Mouse (Mus musculus) embryonic facial prominence, embryonic 11.5 days (tissue): ENCODE results near the gene Cib3. TPM values are rescaled to one million over a fixed set of nuclear protein-coding genes. Genes with fewer than 3 reads are reported as not detected.

Experiments
- ATAC-seq: fragments of 200-750 bp; cut with Nextera tagmentation; replicated peaks from 2 replicates; pipeline ENCODE4 v1.8.0; 2017; ENCODE audit warnings: low read depth; ENCODE audit not compliant: insufficient number of reproducible peaks, low FRiP score, low TSS enrichment
- DNase-seq: peaks from one replicate; pipeline ENCODE4 v3.0.0-alpha.2; 2015; ENCODE audit warnings: low spot score
- H3K27ac ChIP-seq: fragments of 300-500 bp; sonication (generic); replicated peaks from 2 replicates; pipeline ENCODE4 v1.5.1; 2014; ENCODE audit warnings: mild to moderate bottlenecking, low read depth, low read length, control low read depth
- H3K27me3 ChIP-seq: fragments of 300-500 bp; sonication (generic); 2 replicates; pipeline ENCODE4 v1.6.1; 2014; ENCODE audit warnings: mild to moderate bottlenecking, low read length, moderate library complexity, mixed read lengths; ENCODE audit not compliant: control insufficient read depth, insufficient read depth
- H3K36me3 ChIP-seq: fragments of 300-500 bp; sonication (generic); replicated peaks from 2 replicates; pipeline ENCODE4 v1.6.1; 2014; ENCODE audit warnings: low read depth, mild to moderate bottlenecking, low read length, moderate library complexity, mixed read lengths; ENCODE audit not compliant: control insufficient read depth, insufficient read depth
- H3K4me1 ChIP-seq: fragments of 300-500 bp; sonication (generic); 2 replicates; pipeline ENCODE4 v1.6.1; 2014; ENCODE audit warnings: low read length, mixed read lengths; ENCODE audit not compliant: control insufficient read depth, insufficient read depth
- H3K4me2 ChIP-seq: fragments of 300-500 bp; sonication (generic); 2 replicates; pipeline ENCODE4 v1.6.1; 2014; ENCODE audit warnings: low read depth, mild to moderate bottlenecking, control low read depth, low read length, moderate library complexity
- H3K4me3 ChIP-seq: fragments of 300-500 bp; sonication (generic); 2 replicates; pipeline ENCODE4 v1.5.1; 2014; ENCODE audit warnings: low read depth, low read length, control low read depth
- H3K9ac ChIP-seq: fragments of 300-500 bp; sonication (generic); replicated peaks from 2 replicates; pipeline ENCODE4 v1.6.1; 2014; ENCODE audit warnings: mild to moderate bottlenecking, control low read depth, low read length
- H3K9me3 ChIP-seq: fragments of 300-500 bp; sonication (generic); replicated peaks from 2 replicates; pipeline ENCODE4 v1.6.1; 2016; ENCODE audit warnings: mild to moderate bottlenecking, low read length, inconsistent platforms, mixed read lengths; ENCODE audit not compliant: control insufficient read depth
- WGBS: fragments of 180-500 bp; shearing (Covaris S2); extraction: QIAGEN DNeasy Blood & Tissue Kit; methylation state at CpG from one replicate; pipeline ENCODE4 v1.1.7; 2014; 5-methylcytosine and 5-hydroxymethylcytosine counted together
- polyA plus RNA-seq: library from polyadenylated mRNA; unstranded; fragments of >200 nt; fragmentation: Nextera tagmentation; extraction: Ambion mirVana; gene quantifications from 2 replicates; pipeline ENCODE4 v1.2.1, GENCODE M21; 2014

Gene Cib3
- polyA plus RNA-seq, 1 experiment from 2014 or later = not detected

DNA sequence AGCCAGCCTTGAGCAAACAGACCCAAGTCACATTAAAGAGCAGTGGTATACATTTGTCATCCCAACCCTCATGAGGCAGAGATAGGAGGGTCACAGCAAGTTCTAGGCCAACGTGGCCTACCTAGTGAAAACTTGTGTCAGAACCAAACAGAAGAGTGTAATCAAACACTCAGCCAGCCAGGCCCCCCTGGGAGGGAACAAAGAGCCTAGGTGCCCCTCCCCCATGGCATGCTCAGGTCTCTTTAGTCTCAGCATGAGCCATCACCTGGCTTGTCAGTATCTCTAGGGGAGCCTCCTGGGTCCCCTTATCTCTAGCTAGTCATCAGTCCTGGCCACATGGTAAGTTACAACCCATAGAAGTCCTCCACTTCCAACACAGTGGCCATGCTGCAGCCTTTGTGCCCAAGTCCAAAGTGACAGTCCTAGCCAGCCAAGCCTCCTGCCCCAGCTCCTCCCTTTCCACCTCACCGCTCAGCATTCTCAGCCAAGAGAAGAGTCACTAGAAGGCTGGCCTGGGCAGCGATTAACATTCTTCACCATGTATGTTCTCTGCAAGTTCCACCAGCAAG, 42.9 kb downstream of the Cib3 start:
- DNase-seq (no peak), ATAC-seq (no peak)
- no peaks in the 10 kb centered on the region for H3K27me3 ChIP-seq
- H3K9ac ChIP-seq = no peak overlapping the region
- H3K9me3 ChIP-seq = no peaks in the 10 kb centered on the region
- peaks cover 13% of the 10 kb centered on the region for H3K36me3 ChIP-seq
- H3K4me3 ChIP-seq = no peak overlapping the region
- H3K4me1 ChIP-seq = no peaks in the 10 kb centered on the region
- no peak overlapping the region for H3K4me2 ChIP-seq
- no peak overlapping the region for H3K27ac ChIP-seq
- WGBS = 81% methylated on average over 3 of the region's 3 CpGs

DNA sequence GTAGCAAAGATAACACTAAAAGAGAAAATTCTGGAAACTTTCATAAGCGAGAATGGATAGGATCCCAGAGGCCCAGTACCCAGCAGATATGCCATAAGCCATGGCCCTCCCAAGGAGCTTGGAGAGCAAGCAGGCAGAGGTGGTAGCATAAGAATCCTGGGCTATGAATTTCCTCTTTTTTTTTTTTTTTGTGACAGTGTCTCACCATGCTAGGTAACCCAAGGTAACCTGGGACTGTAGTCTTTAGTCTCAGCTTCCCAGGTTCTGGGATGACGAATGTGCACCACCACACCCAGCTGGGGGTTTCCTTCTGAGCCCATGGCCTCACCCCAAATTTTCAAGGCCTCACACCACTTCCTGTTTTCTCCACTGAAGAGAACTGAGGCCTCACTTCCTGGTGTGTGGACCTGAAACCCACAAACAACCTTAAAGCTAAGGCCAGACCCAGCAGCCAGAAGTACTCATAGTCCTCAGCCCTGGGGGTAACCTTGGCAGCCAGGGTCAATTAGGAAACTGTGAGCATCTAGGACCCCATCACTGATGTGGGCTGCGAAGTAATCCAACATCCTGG, 43.5 kb downstream of the Cib3 start:
- Histone ChIP-seq H3K4me3 (no peak overlapping the region), H3K27me3 (no peaks in the 10 kb centered on the region), H3K4me2 (no peak overlapping the region), H3K9me3 (no peaks in the 10 kb centered on the region), H3K9ac (no peak overlapping the region), H3K27ac (no peak overlapping the region), H3K36me3 (peaks cover 13% of the 10 kb centered on the region), H3K4me1 (no peaks in the 10 kb centered on the region)
- no peak for DNase-seq
- no peak for ATAC-seq
- WGBS = 84% methylated on average over 3 of the region's 3 CpGs

DNA sequence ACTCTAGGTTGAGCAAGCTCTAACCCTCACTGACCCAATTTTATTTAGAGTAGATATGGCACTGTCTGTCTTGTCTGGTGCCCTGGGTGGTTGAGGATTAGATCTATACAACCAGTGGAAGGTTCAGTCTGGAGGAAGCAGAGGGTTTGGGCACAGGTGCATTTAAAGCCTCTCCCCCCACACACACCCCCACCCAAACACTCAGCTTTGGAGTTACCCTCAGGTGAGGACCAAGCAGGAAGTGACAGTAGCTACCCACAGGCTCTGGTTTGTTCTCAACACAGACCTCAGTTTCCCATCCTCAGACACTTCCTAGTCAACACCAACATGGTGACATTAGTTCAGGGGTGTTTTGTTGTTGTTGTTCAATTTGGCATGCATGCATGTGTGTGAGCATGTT, 49.8 kb downstream of the Cib3 start:
- DNase-seq (no peak), ATAC-seq (no peak)
- Histone ChIP-seq H3K27me3 (no peaks in the 10 kb centered on the region), H3K36me3 (no peaks in the 10 kb centered on the region), H3K9me3 (no peaks in the 10 kb centered on the region), H3K4me2 (no peak overlapping the region), H3K4me1 (no peaks in the 10 kb centered on the region; the same call in none of the 2 replicates), H3K9ac (no peak overlapping the region), H3K27ac (no peak overlapping the region), H3K4me3 (no peak overlapping the region)

DNA sequence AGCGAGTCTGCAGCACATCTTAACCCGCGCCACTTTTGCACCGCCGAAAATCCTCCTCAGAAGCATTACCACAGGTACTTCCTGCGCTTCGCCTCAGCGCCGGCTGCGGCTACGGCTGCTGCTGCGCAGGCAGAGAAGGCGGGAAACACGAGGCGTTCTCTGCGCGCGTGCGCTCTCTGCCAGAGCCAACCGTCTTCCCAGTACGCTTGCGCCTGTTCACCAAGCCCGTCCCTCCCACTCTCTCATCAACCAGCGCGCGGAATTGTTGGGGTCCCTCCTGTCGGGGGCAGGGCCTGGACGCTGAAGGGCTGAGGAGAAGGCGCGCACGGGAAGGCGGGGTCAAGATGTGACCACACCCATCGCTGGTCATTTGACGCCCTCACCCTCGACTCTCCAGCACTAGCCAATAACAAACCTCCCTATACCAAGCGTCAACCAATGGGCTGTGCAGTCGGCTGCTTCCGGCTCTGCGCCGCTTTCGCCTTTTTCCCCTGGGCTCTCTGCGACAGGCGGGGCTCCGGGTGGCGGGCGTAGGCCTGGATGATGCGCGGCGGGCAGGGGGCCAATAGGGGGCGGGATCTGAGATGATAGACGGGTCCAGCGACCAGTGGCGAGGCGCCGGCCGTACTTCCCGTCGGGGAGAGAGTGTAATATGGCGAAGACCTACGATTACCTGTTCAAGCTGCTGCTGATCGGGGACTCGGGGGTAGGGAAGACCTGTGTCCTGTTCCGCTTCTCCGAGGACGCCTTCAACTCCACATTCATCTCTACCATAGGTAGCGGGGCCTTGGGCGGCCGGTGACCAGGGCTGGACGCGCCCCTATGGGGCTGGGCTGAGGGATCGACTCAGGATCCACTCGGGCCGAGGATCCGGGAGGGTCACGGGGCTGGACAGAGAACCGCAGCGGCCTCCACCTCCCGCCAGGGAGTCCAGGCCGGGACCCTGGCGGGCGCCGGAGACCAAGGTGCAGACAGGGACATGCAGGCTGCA, 51.6 kb downstream of the Cib3 start, which contains the start of gene Rab8a:
Gene Rab8a (plus strand): TSS at position 494 of the 991 bp plus-strand sequence.
- Histone ChIP-seq H3K4me1 (no peaks in the 10 kb centered on the region; the same call in none of the 2 replicates), H3K4me3 (peak within 1 kb of the TSS; percentile 76), H3K4me2 (peak within 1 kb of the TSS; percentile 62), H3K27ac (0 out of 2 replicates have a peak within 1 kb of the TSS, but pooled peaks have one; percentile 52), H3K9ac (peak within 1 kb of the TSS; percentile 81), H3K36me3 (no peaks in the 10 kb centered on the region), H3K9me3 (no peaks in the 10 kb centered on the region), H3K27me3 (no peaks in the 10 kb centered on the region)
- under 1% methylated on average over 82 of the region's 82 CpGs for WGBS
- ATAC-seq (peak; percentile 99), DNase-seq (peak; percentile 100)

DNA sequence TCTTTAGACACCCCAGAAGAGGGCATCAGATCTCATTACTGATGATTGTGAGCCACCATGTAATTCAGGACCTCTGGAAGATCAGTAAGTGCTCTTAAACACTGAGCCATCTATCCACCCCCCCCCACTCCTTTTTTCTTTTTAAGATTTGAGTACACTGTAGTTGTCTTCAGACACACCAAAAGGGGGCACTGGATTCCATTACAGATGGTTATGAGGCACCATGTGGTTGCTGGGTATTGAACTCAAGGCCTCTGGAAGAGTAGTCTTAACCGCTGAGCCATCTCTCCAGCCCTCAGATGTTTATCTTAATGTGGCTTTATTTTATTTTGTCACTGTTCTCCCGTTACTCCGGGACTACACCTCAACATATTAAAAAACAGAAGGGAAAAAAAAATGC, 52.6 kb downstream of the Cib3 start:
- Histone ChIP-seq H3K4me2 (peak overlapping the region; percentile 44), H3K9ac (no peak overlapping the region), H3K4me3 (no peak overlapping the region), H3K4me1 (no peaks in the 10 kb centered on the region; the same call in none of the 2 replicates), H3K9me3 (no peaks in the 10 kb centered on the region), H3K36me3 (no peaks in the 10 kb centered on the region), H3K27me3 (no peaks in the 10 kb centered on the region), H3K27ac (no peak overlapping the region)
- WGBS = 67% methylated on average over 3 of the region's 3 CpGs
- ATAC-seq (no peak), DNase-seq (no peak)

DNA sequence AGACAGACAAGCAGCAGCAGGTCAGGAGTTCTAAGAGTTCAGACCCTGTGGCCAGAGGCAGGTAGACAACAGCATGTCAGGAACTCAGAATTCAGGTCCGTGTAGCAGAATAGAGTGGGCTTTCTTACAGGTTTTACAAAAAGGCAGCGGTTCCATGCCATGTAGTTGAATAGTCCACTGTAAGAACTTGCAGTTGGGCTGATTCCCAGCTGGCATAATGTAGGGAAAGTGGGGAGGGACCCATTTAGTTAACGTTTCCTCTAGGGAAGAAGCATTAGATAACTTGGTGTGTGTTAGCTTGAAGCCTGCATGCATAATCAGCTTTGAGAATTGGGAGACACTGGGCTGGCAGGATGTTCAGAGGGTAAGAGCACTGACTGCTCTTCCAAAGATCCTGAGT, 53.9 kb downstream of the Cib3 start:
- Histone ChIP-seq H3K4me2 (no peak overlapping the region), H3K9me3 (no peaks in the 10 kb centered on the region), H3K4me3 (no peak overlapping the region), H3K4me1 (no peaks in the 10 kb centered on the region; the same call in none of the 2 replicates), H3K27me3 (no peaks in the 10 kb centered on the region), H3K36me3 (no peaks in the 10 kb centered on the region), H3K9ac (no peak overlapping the region), H3K27ac (no peak overlapping the region)
- DNase-seq (no peak), ATAC-seq (no peak)
- WGBS = 86% methylated on average over 3 of the region's 3 CpGs

DNA sequence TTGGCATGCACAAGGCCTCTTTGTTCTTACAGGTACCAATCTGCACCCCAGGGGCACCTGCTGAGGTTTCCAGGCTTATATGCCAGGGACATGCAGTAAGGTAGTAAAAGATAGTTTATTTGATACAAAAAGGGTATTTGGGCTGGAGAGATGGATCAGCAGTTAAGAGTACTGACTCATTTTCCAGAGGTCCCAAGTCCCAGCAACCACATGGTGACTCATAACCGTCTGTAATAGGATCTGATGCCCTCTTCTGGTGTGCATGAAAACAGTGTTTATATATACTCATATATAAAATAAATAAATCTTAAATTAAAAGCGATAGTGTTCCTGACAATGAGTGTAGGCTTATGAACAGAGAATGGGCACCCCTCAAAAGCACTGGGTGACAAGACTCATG, 54.5 kb downstream of the Cib3 start:
- Histone ChIP-seq H3K4me2 (no peak overlapping the region), H3K4me3 (no peak overlapping the region), H3K27ac (no peak overlapping the region), H3K27me3 (no peaks in the 10 kb centered on the region), H3K9me3 (no peaks in the 10 kb centered on the region), H3K36me3 (no peaks in the 10 kb centered on the region), H3K9ac (no peak overlapping the region), H3K4me1 (no peaks in the 10 kb centered on the region; the same call in none of the 2 replicates)
- DNase-seq (no peak), ATAC-seq (no peak)
- WGBS = 91% methylated on average over 2 of the region's 2 CpGs
